Mouse (Mus musculus) liver, embryonic 13.5 days (tissue): ENCODE data around the gene Egfem1. TPM values are rescaled to one million over a fixed set of nuclear protein-coding genes. Genes with fewer than 3 reads are reported as not detected.

Source experiments
- ATAC-seq: fragments of 200-750 bp; cut with Nextera tagmentation; 2 replicates; pipeline ENCODE4 v1.8.0; 2017; ENCODE audit warnings: low read depth, mild to moderate bottlenecking, moderate number of reproducible peaks, moderate library complexity
- DNase-seq: peaks from one replicate; pipeline ENCODE4 v3.0.0; 2022
- H3K27ac ChIP-seq: fragments of 300-500 bp; sonication (generic); 2 replicates; pipeline ENCODE4 v1.5.1; 2015; ENCODE audit warnings: moderate library complexity, mild to moderate bottlenecking, inconsistent platforms
- H3K27me3 ChIP-seq: fragments of 300-500 bp; sonication (generic); 2 replicates; pipeline ENCODE4 v1.6.1; 2015; ENCODE audit warnings: mild to moderate bottlenecking, inconsistent platforms
- H3K36me3 ChIP-seq: fragments of 300-500 bp; sonication (generic); 2 replicates; pipeline ENCODE4 v1.6.1; 2015; ENCODE audit warnings: mild to moderate bottlenecking, inconsistent platforms
- H3K4me1 ChIP-seq: fragments of 300-500 bp; sonication (generic); replicated peaks from 2 replicates; pipeline ENCODE4 v1.6.1; 2015; ENCODE audit warnings: inconsistent platforms
- H3K4me2 ChIP-seq: fragments of 300-500 bp; sonication (generic); 2 replicates; pipeline ENCODE4 v1.6.1; 2015; ENCODE audit warnings: inconsistent platforms, mild to moderate bottlenecking, moderate library complexity
- H3K4me3 ChIP-seq: fragments of 300-500 bp; sonication (generic); replicated peaks from 2 replicates; pipeline ENCODE4 v1.5.1; 2015; ENCODE audit warnings: mild to moderate bottlenecking, inconsistent platforms
- H3K9ac ChIP-seq: fragments of 300-500 bp; sonication (generic); 2 replicates; pipeline ENCODE4 v1.6.1; 2015; ENCODE audit warnings: mild to moderate bottlenecking, inconsistent platforms
- H3K9me3 ChIP-seq: fragments of 300-500 bp; sonication (generic); replicated peaks from 2 replicates; pipeline ENCODE4 v1.6.1; 2016; ENCODE audit warnings: inconsistent platforms
- WGBS: fragments of 180-500 bp; shearing (Covaris S2); methylation state at CpG from one replicate; pipeline ENCODE4 v1.1.7; 2015; ENCODE audit not compliant: insufficient replicate concordance; 5-methylcytosine and 5-hydroxymethylcytosine counted together
- polyA plus RNA-seq: library from polyadenylated mRNA; unstranded; fragments of >200 nt; fragmentation: Nextera tagmentation; extraction: Ambion mirVana; gene quantifications from 2 replicates; pipeline ENCODE4 v1.2.1, GENCODE M21; 2015

The Egfem1 gene
- polyA plus RNA-seq, 1 experiment from 2014 or later = 0.06 TPM

DNA sequence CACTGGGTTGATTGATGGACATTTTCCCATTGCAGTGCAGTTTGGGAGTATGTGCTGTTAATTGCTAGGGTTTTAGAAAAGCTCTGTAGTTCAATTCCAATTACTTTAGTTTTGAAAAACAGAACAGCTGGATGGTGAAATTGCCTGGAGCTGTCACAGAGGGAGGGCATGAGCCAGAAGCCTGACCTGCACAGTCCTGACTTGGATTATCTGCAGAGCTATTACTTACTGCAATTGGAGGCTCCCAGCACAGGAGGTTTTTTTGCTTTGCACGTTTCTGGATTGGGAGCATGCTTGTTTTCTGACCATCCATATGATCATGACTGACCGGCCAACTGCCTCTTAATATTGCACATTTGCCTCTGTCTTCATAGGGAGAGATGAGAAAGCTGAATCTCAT is 299.4 kb downstream of the Egfem1 start:
- Histone ChIP-seq H3K9ac (no peak overlapping the region), H3K9me3 (no peaks in the 10 kb centered on the region), H3K27me3 (no peaks in the 10 kb centered on the region), H3K4me2 (no peak overlapping the region), H3K27ac (no peak overlapping the region), H3K4me1 (no peaks in the 10 kb centered on the region), H3K4me3 (no peak overlapping the region), H3K36me3 (no peaks in the 10 kb centered on the region)
- 52% methylated on average over 2 of the region's 2 CpGs for WGBS
- ATAC-seq (no peak), DNase-seq (no peak)

DNA sequence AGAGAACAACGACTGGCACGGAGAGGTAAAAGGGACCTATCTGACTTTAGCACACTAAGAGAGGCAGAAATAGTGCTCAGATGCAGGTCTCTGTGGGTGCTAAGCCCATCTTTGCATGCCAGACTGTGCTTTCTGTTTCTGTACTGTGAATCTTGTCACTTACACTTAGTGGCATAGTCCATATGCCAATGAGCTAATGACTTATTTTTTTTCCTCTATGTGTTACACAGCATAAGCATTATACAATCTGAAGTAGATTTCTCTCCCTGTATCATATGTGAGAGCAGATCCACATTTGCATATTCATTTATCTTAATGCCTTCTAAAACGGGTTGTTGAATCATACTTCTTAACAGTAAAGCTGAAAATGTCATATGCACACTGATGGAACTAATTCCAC is 317.2 kb downstream of the Egfem1 start:
- Histone ChIP-seq H3K9me3 (no peaks in the 10 kb centered on the region), H3K27me3 (no peaks in the 10 kb centered on the region), H3K9ac (no peak overlapping the region), H3K36me3 (no peaks in the 10 kb centered on the region), H3K4me1 (no peaks in the 10 kb centered on the region), H3K4me2 (no peak overlapping the region), H3K27ac (no peak overlapping the region), H3K4me3 (no peak overlapping the region)
- DNase-seq (no peak), ATAC-seq (no peak)
- 59% methylated on average over 3 of the region's 3 CpGs for WGBS

DNA sequence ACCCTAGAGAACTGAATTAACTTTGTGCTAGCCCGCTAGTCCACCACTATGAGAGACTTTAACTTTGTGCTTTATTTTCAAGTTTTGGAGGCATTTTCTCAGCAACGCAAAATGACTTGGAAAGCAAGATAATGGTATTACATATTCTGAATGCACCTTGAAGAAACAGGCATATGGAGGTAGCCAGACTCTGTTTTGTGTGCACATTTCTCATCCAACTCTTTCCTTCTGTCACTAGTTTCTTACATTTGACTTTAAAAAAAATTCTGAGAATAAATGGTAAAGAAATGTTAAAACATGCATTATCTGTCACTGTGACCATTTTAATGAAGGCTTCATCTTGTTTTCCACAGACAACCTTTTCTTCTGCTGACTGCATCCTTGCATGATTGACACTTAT is 339.8 kb downstream of the Egfem1 start:
- no peak overlapping the region for H3K4me3 ChIP-seq
- H3K27ac ChIP-seq = no peak overlapping the region
- 66% methylated on average over 2 of the region's 2 CpGs for WGBS
- H3K9ac ChIP-seq = no peak overlapping the region
- no peaks in the 10 kb centered on the region for H3K36me3 ChIP-seq
- no peaks in the 10 kb centered on the region for H3K27me3 ChIP-seq
- DNase-seq (no peak), ATAC-seq (no peak)
- no peaks in the 10 kb centered on the region for H3K4me1 ChIP-seq
- H3K4me2 ChIP-seq = no peak overlapping the region
- no peaks in the 10 kb centered on the region for H3K9me3 ChIP-seq

DNA sequence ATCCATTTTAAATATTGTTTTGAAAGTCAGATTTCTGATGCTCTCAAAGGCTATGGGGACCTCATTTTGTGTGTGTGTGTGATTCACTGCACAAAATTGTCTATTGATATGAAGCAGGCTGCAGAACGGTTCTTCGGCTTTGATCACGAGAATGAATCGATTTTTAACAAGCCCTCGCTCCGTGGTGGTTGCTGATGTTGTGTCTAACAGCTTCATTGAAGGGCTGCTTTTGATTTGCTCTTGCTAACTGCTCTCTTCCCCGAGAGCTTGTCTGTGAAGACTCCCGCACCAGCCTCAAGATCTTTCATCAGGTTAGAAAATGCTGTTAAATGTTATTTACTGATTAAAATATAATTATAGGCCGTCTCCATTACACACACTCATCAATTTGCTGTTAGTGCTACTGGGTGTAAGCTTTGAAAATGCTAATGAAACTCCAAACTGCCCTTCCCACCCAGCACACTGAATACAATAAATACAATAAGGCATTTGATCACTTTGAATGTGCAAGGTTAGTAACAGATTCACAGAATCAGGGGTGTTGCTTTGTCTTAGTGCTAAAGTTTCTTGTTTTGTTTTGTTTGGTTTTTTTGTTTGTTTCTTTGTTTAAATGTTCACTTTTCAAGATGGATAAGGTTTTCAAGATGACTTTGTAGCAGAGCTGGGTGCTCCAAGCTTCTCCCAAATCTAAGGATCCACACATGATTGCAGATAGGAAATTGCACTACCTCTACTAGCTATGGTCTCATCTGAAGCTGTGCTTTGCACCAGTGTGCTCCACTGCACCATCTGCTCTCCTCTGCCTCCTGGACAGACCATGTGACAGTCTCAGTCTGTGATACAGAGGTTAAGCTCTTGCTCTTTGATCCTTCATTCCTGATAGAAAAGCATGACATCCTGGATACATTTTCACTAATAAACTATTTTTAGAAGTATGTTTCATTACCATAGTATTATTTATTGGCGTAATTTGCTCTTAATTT is 350.6 kb downstream of the Egfem1 start:
- no peak overlapping the region for H3K4me2 ChIP-seq
- no peak overlapping the region for H3K4me3 ChIP-seq
- WGBS = 65% methylated on average over 10 of the region's 10 CpGs
- DNase-seq = no peak
- no peak overlapping the region for H3K27ac ChIP-seq
- no peaks in the 10 kb centered on the region for H3K36me3 ChIP-seq
- ATAC-seq = no peak
- H3K9ac ChIP-seq = no peak overlapping the region
- H3K27me3 ChIP-seq = no peaks in the 10 kb centered on the region
- no peaks in the 10 kb centered on the region for H3K9me3 ChIP-seq
- H3K4me1 ChIP-seq = no peaks in the 10 kb centered on the region

DNA sequence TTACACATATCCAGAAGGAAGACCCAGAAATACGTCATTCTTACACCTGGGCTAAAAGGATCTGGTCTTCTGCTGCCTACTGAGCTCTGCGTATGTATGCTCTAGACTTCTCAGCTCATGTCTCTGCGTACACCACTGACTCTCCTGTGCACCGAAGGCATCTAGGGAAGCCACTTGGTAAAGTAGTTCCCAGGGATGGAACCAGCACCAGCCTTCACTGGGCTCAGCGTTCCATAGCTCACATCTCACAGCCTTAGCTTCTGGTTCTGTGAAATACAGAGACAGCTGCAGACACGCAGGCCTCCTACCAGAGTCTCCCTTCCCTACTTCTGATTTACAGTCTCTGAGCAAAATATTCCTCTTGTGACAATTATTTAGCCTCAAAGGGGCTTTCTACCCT is 361.2 kb downstream of the Egfem1 start:
- Histone ChIP-seq H3K9ac (no peak overlapping the region), H3K9me3 (no peaks in the 10 kb centered on the region), H3K27ac (no peak overlapping the region), H3K36me3 (no peaks in the 10 kb centered on the region), H3K4me3 (no peak overlapping the region), H3K27me3 (no peaks in the 10 kb centered on the region), H3K4me2 (no peak overlapping the region), H3K4me1 (no peaks in the 10 kb centered on the region)
- ATAC-seq = no peak
- 69% methylated on average over 6 of the region's 6 CpGs for WGBS
- no peak for DNase-seq

DNA sequence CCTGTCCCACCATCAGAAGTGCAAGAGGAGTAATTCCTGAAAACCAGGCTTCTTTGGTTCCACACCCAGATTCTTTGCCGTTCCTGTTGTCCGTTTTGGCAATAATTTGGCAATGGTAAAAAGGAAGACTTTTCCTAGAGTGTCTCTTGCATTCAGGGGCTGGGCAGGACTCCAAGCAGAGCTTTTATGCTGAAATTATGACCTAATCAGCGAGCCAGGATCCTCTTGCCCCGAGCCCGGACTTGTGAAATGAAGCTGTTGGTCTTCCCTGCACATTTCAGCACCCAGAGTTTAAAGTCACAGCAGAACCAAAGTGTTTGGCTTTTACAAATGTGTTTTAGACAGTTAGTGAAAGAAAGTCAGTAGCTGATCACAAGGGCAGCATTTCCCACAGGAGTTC is 362.8 kb downstream of the Egfem1 start:
- 61% methylated on average over 5 of the region's 5 CpGs for WGBS
- DNase-seq = no peak

DNA sequence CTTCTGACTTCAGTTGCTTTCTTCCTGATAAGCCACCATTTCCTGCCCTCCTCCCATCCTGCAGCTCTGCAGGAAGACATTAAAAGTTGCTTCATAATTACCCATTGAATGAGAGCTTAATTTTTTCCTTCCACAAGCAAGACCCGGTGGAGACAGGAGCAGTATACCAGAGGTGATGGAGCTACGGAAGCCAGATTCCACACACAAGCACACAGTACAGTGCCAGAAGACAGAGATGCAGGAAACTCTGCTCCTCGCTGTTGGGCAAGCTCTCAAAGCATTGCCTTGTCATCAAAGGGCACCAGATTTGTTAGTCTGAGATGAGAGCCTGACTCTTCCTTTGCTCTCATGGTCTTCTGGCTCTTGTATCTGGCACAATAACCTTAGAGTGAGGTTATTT is 364.3 kb downstream of the Egfem1 start:
- Histone ChIP-seq H3K4me3 (no peak overlapping the region), H3K27ac (no peak overlapping the region), H3K4me1 (no peaks in the 10 kb centered on the region), H3K4me2 (no peak overlapping the region), H3K36me3 (no peaks in the 10 kb centered on the region), H3K9ac (no peak overlapping the region), H3K27me3 (no peaks in the 10 kb centered on the region), H3K9me3 (no peaks in the 10 kb centered on the region)
- no peak for DNase-seq
- WGBS = 22% methylated on average over 3 of the region's 3 CpGs
- ATAC-seq = no peak

More for the DNA sequence above, 362.8 kb downstream of the Egfem1 start:
- ATAC-seq = no peak
- Histone ChIP-seq H3K27ac (no peak overlapping the region), H3K4me1 (no peaks in the 10 kb centered on the region), H3K9ac (no peak overlapping the region), H3K4me3 (no peak overlapping the region), H3K9me3 (no peaks in the 10 kb centered on the region), H3K4me2 (no peak overlapping the region), H3K36me3 (no peaks in the 10 kb centered on the region), H3K27me3 (no peaks in the 10 kb centered on the region)

DNA sequence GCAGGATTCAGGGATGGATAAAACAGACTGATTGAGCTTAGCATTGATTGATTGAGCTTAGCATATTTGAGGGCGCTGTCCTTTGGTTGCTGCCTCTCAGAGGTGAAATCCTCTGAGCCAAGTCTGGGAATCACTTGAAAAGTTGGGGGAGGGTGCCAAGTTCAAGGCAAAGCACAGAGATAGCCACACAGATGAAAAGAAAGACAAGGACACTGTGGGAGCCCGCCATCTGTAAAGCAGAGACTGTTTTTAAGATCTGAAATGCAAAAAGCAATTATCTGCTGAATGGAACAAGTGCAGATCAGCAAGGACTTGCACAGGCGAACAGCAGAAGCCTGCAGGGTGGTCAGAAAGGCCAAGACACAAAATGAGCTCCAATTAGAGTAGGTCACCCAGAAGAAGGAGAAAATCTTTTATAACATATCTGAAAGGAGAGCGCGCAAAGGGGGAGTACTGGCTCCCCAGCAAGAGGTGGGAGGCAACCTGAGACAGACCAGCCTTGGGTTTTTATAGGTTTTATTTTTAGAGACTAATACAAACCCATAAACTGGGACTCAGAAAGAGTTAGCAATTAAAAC is 367.1 kb downstream of the Egfem1 start:
- H3K4me3 ChIP-seq = no peak overlapping the region
- H3K9me3 ChIP-seq = no peaks in the 10 kb centered on the region
- no peak overlapping the region for H3K9ac ChIP-seq
- 54% methylated on average over 5 of the region's 5 CpGs for WGBS
- H3K36me3 ChIP-seq = no peaks in the 10 kb centered on the region
- no peak overlapping the region for H3K27ac ChIP-seq
- DNase-seq (no peak), ATAC-seq (no peak)
- no peaks in the 10 kb centered on the region for H3K27me3 ChIP-seq
- H3K4me2 ChIP-seq = no peak overlapping the region
- no peaks in the 10 kb centered on the region for H3K4me1 ChIP-seq

DNA sequence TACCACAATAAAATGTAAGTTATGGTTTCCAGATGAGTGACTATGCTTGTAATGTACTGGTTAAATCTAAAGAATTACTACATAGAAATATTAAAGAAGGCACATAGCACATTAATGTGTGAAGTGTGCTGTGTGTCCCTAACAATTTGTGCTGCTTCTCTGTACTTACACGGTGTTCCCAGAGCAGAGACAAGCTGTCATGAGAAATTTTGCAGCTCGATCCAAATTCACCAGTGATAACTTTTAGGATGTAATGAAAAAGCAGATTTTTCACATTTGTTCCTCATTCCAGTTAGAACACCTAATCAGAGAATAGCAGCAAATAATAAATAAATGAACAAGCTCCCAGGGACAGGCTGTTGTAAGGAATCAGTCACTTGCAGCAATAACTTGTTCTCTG is 416.4 kb downstream of the Egfem1 start:
- H3K4me3 ChIP-seq = no peak overlapping the region
- ATAC-seq (no peak), DNase-seq (no peak)
- H3K27ac ChIP-seq = no peak overlapping the region
- WGBS = 54% methylated on average over 2 of the region's 2 CpGs
- no peaks in the 10 kb centered on the region for H3K36me3 ChIP-seq
- H3K27me3 ChIP-seq = no peaks in the 10 kb centered on the region
- H3K4me2 ChIP-seq = no peak overlapping the region
- no peak overlapping the region for H3K9ac ChIP-seq
- H3K9me3 ChIP-seq = no peaks in the 10 kb centered on the region
- H3K4me1 ChIP-seq = no peaks in the 10 kb centered on the region

DNA sequence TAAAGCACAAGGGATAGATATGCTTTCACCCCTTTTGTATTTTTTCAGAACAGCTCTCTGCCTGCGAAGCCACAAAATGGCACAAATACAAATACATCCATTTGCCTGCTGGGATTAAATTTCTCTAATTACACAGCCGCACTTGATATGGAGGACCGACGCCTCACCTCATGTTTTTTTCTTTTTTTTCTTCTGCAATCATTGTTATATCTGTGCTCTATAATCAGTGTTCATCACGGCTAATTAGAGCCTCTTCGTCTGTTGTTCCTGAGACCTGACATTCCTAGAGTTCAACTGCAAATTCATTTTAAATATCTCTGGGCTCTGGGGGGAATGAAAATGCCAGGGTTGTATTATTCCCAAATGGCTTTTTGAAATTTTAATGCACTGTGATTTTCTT is 417.4 kb downstream of the Egfem1 start:
- Histone ChIP-seq H3K36me3 (no peaks in the 10 kb centered on the region), H3K4me3 (no peak overlapping the region), H3K9me3 (no peaks in the 10 kb centered on the region), H3K4me2 (no peak overlapping the region), H3K27ac (no peak overlapping the region), H3K27me3 (no peaks in the 10 kb centered on the region), H3K4me1 (no peaks in the 10 kb centered on the region), H3K9ac (no peak overlapping the region)
- ATAC-seq (no peak), DNase-seq (no peak)
- 76% methylated on average over 6 of the region's 6 CpGs for WGBS

DNA sequence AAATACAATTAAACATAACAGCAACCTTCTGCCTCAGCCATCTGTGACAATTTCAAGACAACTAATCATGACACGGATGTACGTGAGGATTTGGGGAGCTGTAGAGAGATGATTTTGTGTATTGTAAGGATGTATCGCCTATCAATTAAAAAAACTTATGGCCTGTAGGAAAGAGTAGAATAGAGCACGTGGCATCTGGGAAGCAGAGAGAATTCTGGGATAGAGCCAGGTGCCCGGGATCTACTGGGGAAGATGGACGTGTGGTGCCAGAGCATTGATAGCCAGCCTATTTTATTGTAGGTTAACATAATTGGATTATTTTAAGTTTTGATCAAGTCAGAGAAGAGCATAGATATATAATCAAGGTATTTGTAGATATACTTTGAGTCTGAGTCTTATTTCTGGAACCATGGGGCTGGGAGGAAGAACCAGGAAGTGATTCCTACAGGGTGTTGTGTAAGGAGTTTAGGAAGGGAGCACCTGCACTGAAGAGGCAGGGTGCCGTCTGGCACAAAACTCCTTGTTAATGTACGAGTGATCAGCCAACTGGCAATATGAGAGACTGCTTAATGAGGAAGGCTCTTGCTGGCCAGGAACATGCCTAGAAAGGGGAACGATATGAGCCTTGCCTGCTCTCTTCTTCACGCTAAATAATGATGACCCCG is 443.6 kb downstream of the Egfem1 start:
- no peaks in the 10 kb centered on the region for H3K27me3 ChIP-seq
- DNase-seq (no peak), ATAC-seq (no peak)
- no peaks in the 10 kb centered on the region for H3K4me1 ChIP-seq
- no peak overlapping the region for H3K4me2 ChIP-seq
- no peak overlapping the region for H3K27ac ChIP-seq
- WGBS = 73% methylated on average over 11 of the region's 11 CpGs
- no peaks in the 10 kb centered on the region for H3K9me3 ChIP-seq
- H3K4me3 ChIP-seq = no peak overlapping the region
- H3K36me3 ChIP-seq = no peaks in the 10 kb centered on the region
- no peak overlapping the region for H3K9ac ChIP-seq
